Mouse (Mus musculus): ENCODE measurements around the gene Ints11. TPM values are rescaled to one million over a fixed set of nuclear protein-coding genes. Genes with fewer than 3 reads are reported as not detected.
A peak's percentile ranks its signal among the peaks of the same experiment; 100 is the strongest.

Gene Ints11
- polyA plus RNA-seq, 1 experiment from 2014 or later: 61.2 TPM

DNA sequence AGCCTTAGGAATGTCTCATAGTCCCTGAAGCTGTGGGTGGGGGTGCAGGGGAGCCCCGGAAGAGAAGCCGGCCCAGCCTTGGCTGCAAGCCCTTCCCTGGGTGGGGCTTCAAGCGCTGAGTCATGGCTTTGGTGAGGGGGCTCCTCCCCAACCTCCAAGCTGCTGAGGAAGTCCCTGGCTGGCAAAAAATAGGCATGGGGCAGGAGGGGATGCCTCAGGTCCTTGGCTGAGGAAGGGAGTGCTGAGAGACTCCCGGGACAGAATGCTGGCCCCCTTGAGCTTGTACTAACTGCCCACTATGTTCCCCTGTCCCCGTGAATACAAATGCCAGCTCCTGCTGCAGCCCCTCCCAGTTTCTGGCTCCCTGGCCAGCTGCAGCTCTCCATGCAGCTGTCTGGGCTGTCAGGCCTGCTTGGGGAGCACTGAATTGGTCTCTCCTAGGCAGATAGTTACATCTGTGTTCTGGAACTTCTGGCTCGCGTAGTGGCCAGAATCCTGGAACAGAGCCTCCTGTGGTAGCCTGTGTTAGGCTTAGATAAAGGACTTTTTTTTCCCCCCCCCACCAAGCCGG, 25.1 kb downstream of the Ints11 start:
- Histone ChIP-seq H3K4me1 (ENCODE audit: control insufficient read depth, insufficient read depth, low read length) (peaks cover 34% of the 10 kb centered on the region), H3K4me2 (ENCODE audit: low read depth, low read length) (peak overlapping the region; percentile 96), H3K9ac (ENCODE audit: low read length) (peak overlapping the region; percentile 61), H3K27me3 (ENCODE audit: control insufficient read depth, insufficient read depth, low read length) (no peaks in the 10 kb centered on the region), H3K27ac (ENCODE audit: low read length) (peak overlapping the region; percentile 76), H3K4me3 (replicated peaks; ENCODE audit: low read length) (peak overlapping the region; percentile 91), H3K36me3 (ENCODE audit: control insufficient read depth, insufficient read depth, low read length) (peaks cover 3% of the 10 kb centered on the region; the same call in 1 of the 2 replicates), H3K9me3 (replicated peaks; ENCODE audit: control insufficient read depth, low read length) (no peaks in the 10 kb centered on the region)
- peak; percentile 34 for ATAC-seq (ENCODE audit: insufficient read depth, low FRiP score)
- 16% methylated on average over 8 of the region's 8 CpGs for WGBS

DNA sequence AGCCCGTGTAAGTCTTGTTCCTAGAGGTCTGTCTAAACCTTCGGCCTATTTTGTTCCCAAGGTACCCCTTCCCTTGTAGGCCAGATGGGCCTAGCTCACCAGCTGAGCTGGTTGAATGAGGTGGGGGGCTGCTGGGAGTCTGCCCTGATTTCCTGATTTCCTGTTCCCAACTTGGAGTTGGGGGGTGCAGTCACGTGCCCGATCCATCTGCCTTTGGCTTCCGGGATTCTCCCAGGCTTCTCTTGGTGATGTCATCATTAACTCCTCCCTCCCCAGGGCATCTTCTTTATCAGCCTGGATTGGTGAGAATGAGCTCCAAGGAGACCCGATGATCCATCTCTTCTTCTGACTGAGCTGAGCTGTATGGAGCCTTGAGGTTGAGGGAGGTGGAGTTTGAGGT, 25.9 kb downstream of the Ints11 start:
- Histone ChIP-seq H3K4me3 (replicated peaks; ENCODE audit: low read length) (peak overlapping the region; percentile 91), H3K9me3 (replicated peaks; ENCODE audit: control insufficient read depth, low read length) (no peaks in the 10 kb centered on the region), H3K27ac (ENCODE audit: low read length) (peak overlapping the region; percentile 76; the same call in 1 of the 2 replicates), H3K9ac (ENCODE audit: low read length) (peak overlapping the region; percentile 61; the same call in 1 of the 2 replicates), H3K4me1 (ENCODE audit: control insufficient read depth, insufficient read depth, low read length) (peaks cover 30% of the 10 kb centered on the region), H3K36me3 (ENCODE audit: control insufficient read depth, insufficient read depth, low read length) (peaks cover 3% of the 10 kb centered on the region; the same call in 1 of the 2 replicates), H3K4me2 (ENCODE audit: low read depth, low read length) (peak overlapping the region; percentile 96), H3K27me3 (ENCODE audit: control insufficient read depth, insufficient read depth, low read length) (no peaks in the 10 kb centered on the region)
- WGBS: 31% methylated on average over 6 of the region's 6 CpGs
- ATAC-seq (ENCODE audit: insufficient read depth, low FRiP score): no peak

DNA sequence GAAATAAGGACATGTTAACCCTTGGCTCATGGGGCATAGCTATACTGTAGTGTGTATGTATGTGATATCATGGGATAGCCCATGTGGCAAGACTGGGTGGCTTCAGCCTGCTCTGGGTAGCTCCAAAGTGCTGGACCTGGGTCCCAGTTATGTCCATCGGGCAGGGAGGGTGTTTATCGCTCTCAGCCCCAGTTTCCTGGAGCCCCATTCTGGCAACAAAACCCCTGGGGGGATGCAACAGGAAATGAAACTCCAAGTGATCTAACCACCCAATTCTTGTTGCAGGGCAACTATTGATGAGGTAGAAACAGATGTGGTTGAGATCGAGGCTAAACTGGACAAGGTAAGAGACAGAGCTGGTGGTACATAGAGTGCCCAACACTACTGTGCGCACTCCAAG, 26.5 kb downstream of the Ints11 start:
- peaks cover 25% of the 10 kb centered on the region for H3K4me1 ChIP-seq (ENCODE audit: control insufficient read depth, insufficient read depth, low read length)
- no peak for ATAC-seq (ENCODE audit: insufficient read depth, low FRiP score)
- no peak overlapping the region for H3K27ac ChIP-seq (ENCODE audit: low read length)
- H3K27me3 ChIP-seq (ENCODE audit: control insufficient read depth, insufficient read depth, low read length): no peaks in the 10 kb centered on the region
- no peak overlapping the region for H3K4me2 ChIP-seq (ENCODE audit: low read depth, low read length)
- H3K9me3 ChIP-seq (replicated peaks; ENCODE audit: control insufficient read depth, low read length): no peaks in the 10 kb centered on the region
- no peak overlapping the region for H3K9ac ChIP-seq (ENCODE audit: low read length)
- WGBS: 97% methylated on average over 4 of the region's 4 CpGs
- H3K4me3 ChIP-seq (replicated peaks; ENCODE audit: low read length): no peak overlapping the region
- H3K36me3 ChIP-seq (ENCODE audit: control insufficient read depth, insufficient read depth, low read length): peaks cover 3% of the 10 kb centered on the region; the same call in 1 of the 2 replicates

DNA sequence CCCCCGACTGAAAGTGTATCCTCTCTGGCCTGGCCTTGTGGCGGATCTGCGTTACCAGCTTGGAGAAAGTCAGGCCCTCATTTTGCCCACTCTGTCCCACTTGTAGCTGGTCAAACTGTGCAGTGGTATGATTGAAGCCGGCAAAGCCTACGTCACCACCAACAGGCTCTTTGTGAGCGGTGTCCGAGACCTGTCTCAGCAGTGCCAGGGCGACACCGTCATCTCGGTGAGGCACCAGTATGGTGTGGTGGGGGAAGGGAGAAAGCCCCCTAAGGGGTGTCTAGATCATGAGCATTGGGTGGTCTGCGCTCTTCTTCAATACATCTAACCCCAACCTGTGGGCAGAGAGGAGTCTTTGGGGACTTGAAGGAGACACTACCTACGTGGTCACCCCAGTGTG, 27.1 kb downstream of the Ints11 start:
- no peak overlapping the region for H3K4me2 ChIP-seq (ENCODE audit: low read depth, low read length)
- WGBS: 97% methylated on average over 12 of the region's 12 CpGs
- H3K36me3 ChIP-seq (ENCODE audit: control insufficient read depth, insufficient read depth, low read length): peaks cover 6% of the 10 kb centered on the region
- H3K4me1 ChIP-seq (ENCODE audit: control insufficient read depth, insufficient read depth, low read length): peaks cover 25% of the 10 kb centered on the region
- H3K27me3 ChIP-seq (ENCODE audit: control insufficient read depth, insufficient read depth, low read length): no peaks in the 10 kb centered on the region
- H3K4me3 ChIP-seq (replicated peaks; ENCODE audit: low read length): no peak overlapping the region
- ATAC-seq (ENCODE audit: insufficient read depth, low FRiP score): no peak
- H3K9me3 ChIP-seq (replicated peaks; ENCODE audit: control insufficient read depth, low read length): no peaks in the 10 kb centered on the region
- no peak overlapping the region for H3K27ac ChIP-seq (ENCODE audit: low read length)
- no peak overlapping the region for H3K9ac ChIP-seq (ENCODE audit: low read length)

DNA sequence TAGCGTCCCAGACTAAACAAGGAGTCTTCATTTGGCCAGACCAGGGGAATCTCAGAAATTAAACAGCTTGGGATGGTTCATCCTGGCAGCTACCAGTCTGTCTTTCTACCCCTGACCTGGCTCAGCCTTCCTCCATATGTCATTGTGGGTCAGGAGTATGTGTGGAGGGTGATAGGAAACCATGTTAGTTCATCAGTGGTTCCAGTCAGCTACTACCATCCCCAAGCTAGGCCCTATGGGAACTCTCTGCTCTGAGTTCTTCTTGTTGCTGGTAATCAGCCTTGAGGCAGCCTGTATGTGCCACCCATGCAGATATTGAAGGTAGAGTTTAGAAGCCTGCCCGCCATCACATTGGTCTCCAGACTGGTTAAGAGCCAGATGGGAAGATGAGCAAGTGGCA, 29.0 kb downstream of the Ints11 start:
- H3K27ac ChIP-seq (ENCODE audit: low read length): no peak overlapping the region
- H3K9ac ChIP-seq (ENCODE audit: low read length): no peak overlapping the region
- no peak for ATAC-seq (ENCODE audit: insufficient read depth, low FRiP score)
- H3K4me1 ChIP-seq (ENCODE audit: control insufficient read depth, insufficient read depth, low read length): peaks cover 19% of the 10 kb centered on the region
- H3K4me3 ChIP-seq (replicated peaks; ENCODE audit: low read length): no peak overlapping the region
- no peaks in the 10 kb centered on the region for H3K9me3 ChIP-seq (replicated peaks; ENCODE audit: control insufficient read depth, low read length)
- peaks cover 14% of the 10 kb centered on the region for H3K36me3 ChIP-seq (ENCODE audit: control insufficient read depth, insufficient read depth, low read length)
- H3K4me2 ChIP-seq (ENCODE audit: low read depth, low read length): no peak overlapping the region
- no peaks in the 10 kb centered on the region for H3K27me3 ChIP-seq (ENCODE audit: control insufficient read depth, insufficient read depth, low read length)
- 99% methylated on average over 2 of the region's 2 CpGs for WGBS

DNA sequence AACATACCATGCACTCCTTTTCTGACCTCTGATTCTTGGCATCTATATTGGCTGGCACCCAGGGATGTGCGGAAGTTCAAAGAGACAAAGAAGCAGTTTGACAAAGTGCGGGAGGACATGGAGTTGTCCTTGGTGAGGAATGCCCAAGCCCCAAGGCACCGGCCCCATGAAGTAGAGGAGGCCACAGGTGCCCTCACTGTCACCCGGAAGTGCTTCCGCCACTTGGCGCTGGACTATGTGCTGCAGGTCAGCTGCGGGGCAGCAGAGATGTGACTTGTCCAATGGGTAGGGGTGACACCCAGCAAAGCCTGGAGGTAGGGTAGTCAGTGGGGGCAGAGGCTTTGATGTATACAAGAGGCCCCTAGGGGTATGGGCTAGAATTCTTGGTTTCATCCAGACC, 30.0 kb downstream of the Ints11 start:
- Histone ChIP-seq H3K4me3 (replicated peaks; ENCODE audit: low read length) (no peak overlapping the region), H3K27me3 (ENCODE audit: control insufficient read depth, insufficient read depth, low read length) (no peaks in the 10 kb centered on the region), H3K27ac (ENCODE audit: low read length) (no peak overlapping the region), H3K4me1 (ENCODE audit: control insufficient read depth, insufficient read depth, low read length) (peaks cover 9% of the 10 kb centered on the region), H3K36me3 (ENCODE audit: control insufficient read depth, insufficient read depth, low read length) (peaks cover 22% of the 10 kb centered on the region), H3K9ac (ENCODE audit: low read length) (no peak overlapping the region), H3K9me3 (replicated peaks; ENCODE audit: control insufficient read depth, low read length) (no peaks in the 10 kb centered on the region), H3K4me2 (ENCODE audit: low read depth, low read length) (no peak overlapping the region)
- no peak for ATAC-seq (ENCODE audit: insufficient read depth, low FRiP score)
- 93% methylated on average over 7 of the region's 7 CpGs for WGBS

DNA sequence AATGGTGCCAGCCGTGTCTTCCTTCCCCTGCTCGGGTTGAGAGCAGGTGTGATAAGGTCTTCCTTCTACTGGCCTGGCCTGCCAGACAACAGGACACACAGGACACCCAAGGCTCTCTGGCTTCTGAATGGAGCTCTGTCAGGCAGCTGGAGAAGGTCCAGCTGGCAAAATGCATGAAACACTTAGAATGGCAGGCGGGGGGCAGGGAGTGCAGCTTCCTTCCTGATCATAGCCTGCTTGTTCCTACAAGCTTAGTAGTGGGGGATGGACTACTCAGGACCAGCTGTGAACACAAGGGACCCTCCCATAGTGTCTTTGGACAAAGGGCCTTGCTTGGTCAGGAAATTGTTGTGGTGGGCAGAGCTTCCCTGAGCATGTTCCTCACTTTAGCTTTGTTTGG, 31.9 kb downstream of the Ints11 start:
- Histone ChIP-seq H3K9ac (ENCODE audit: low read length) (no peak overlapping the region), H3K4me2 (ENCODE audit: low read depth, low read length) (no peak overlapping the region), H3K27me3 (ENCODE audit: control insufficient read depth, insufficient read depth, low read length) (no peaks in the 10 kb centered on the region), H3K4me3 (replicated peaks; ENCODE audit: low read length) (no peak overlapping the region), H3K27ac (ENCODE audit: low read length) (no peak overlapping the region), H3K4me1 (ENCODE audit: control insufficient read depth, insufficient read depth, low read length) (no peaks in the 10 kb centered on the region), H3K9me3 (replicated peaks; ENCODE audit: control insufficient read depth, low read length) (no peaks in the 10 kb centered on the region), H3K36me3 (ENCODE audit: control insufficient read depth, insufficient read depth, low read length) (peaks cover 22% of the 10 kb centered on the region)
- no peak for ATAC-seq (ENCODE audit: insufficient read depth, low FRiP score)
- WGBS: 73% methylated on average over 3 of the region's 3 CpGs

DNA sequence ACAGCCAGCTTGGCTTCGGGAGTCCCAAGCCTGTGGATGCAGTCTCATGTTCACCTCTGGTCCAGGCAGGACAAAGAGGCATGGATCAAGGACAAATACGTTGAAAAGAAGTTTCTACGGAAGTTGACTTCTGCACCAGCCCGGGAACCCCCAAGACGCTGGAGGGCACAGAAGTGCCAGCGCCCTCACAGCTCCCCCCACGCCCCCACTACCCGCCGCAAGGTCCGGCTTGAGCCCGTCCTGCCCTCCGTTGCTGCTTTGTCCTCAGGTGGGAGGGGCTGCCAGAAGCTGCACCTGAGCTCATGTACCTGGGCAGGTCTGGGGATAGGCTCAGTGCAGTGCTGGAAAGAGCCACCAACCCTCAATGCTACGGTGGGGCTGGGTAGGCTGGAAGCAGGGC, 33.9 kb downstream of the Ints11 start:
- Histone ChIP-seq H3K27me3 (ENCODE audit: control insufficient read depth, insufficient read depth, low read length) (no peaks in the 10 kb centered on the region), H3K36me3 (ENCODE audit: control insufficient read depth, insufficient read depth, low read length) (peaks cover 19% of the 10 kb centered on the region; the same call in 1 of the 2 replicates), H3K4me1 (ENCODE audit: control insufficient read depth, insufficient read depth, low read length) (no peaks in the 10 kb centered on the region), H3K9me3 (replicated peaks; ENCODE audit: control insufficient read depth, low read length) (no peaks in the 10 kb centered on the region), H3K4me3 (replicated peaks; ENCODE audit: low read length) (no peak overlapping the region), H3K9ac (ENCODE audit: low read length) (no peak overlapping the region), H3K4me2 (ENCODE audit: low read depth, low read length) (no peak overlapping the region), H3K27ac (ENCODE audit: low read length) (no peak overlapping the region)
- no peak for ATAC-seq (ENCODE audit: insufficient read depth, low FRiP score)
- WGBS: 92% methylated on average over 13 of the region's 13 CpGs

DNA sequence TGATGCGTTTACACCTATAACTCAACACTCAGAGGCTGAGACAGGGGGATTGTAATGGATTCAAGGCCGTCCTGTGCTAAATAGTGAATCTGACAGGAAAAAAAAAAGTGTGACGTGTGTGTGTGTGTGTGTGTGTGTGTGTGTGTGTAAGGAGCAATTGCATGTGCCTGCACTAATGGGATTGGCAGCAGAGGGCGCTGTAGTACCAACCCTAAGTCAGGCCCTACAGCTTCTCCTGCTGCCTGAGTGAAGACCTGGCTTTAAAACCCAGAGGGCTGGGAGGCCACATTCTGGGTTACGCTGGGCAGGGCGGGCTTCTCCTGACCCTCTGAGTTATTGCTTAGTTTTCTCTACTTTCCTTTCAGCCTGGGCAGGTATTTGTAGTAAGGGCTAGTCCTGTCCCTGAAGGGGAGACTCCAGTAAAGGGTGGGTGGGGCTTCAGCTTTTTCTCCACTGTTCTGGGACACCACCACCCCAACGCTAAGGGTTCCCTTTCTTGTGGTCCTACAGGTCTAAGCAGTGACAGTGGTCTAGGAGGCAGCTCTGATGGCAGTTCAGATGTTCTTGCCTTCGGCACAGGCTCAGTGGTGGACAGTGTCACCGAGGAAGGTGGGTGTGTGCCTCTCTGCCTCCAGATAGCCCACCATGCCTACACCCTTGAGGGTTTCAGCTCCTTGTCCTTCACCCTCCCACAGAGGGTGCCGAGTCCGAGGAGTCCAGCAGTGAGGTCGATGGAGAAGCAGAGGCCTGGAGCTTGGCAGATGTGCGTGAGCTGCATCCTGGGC, 35.2 kb downstream of the Ints11 start:
- no peak overlapping the region for H3K4me2 ChIP-seq (ENCODE audit: low read depth, low read length)
- H3K9me3 ChIP-seq (replicated peaks; ENCODE audit: control insufficient read depth, low read length): no peaks in the 10 kb centered on the region
- H3K9ac ChIP-seq (ENCODE audit: low read length): no peak overlapping the region
- peaks cover 19% of the 10 kb centered on the region; the same call in 1 of the 2 replicates for H3K36me3 ChIP-seq (ENCODE audit: control insufficient read depth, insufficient read depth, low read length)
- no peaks in the 10 kb centered on the region for H3K4me1 ChIP-seq (ENCODE audit: control insufficient read depth, insufficient read depth, low read length)
- 89% methylated on average over 13 of the region's 13 CpGs for WGBS
- H3K27ac ChIP-seq (ENCODE audit: low read length): no peak overlapping the region
- no peaks in the 10 kb centered on the region for H3K27me3 ChIP-seq (ENCODE audit: control insufficient read depth, insufficient read depth, low read length)
- ATAC-seq (ENCODE audit: insufficient read depth, low FRiP score): no peak
- H3K4me3 ChIP-seq (replicated peaks; ENCODE audit: low read length): no peak overlapping the region

Measured in stomach, embryonic 16.5 days (tissue).